3 mouse cellular contexts compared by ENCODE assay signal in genomic region chr12:76458445-76458844, GRCm38 (mm10). TPM values are rescaled to one million over a fixed set of nuclear protein-coding genes. Genes with fewer than 3 reads are reported as not detected.
"Had no signal": no experiment of that assay in that cellular context is flagged by ENCODE, and none has a peak within 500 bp of the region (broad histone marks: within the 10 kb centered on the region; RNA-seq: fewer than 3 reads in every experiment).

No protein-coding gene starts in this region.

RNA-seq across cellular contexts. Expression of gene Ppp1r36, which starts 41.1 kb away (rescaled TPM):
- total RNA-seq: megakaryocyte-erythroid progenitor cell, adult 5-6 weeks had no signal
- polyA plus RNA-seq: small intestine, adult 2 months; thymus, adult 2 months had no signal
